Mouse (Mus musculus): ENCODE results near the gene Slc41a2.

GRCm38 (mm10) chr10:83251377-83251776 lies 86.3 kb downstream of the Slc41a2 start:
- TF ChIP-seq BHLHE40 (IDR thresholded peaks at IDR 0.05; ENCODE audit: low read depth, low read length) = peak; percentile 88
- no peak for TF ChIP-seq CHD1 (IDR thresholded peaks at IDR 0.05; ENCODE audit: low read depth, low read length)
- peak; percentile 17 to 75; a peak in 3 of 4 replicates for TF ChIP-seq CTCF (conservative IDR thresholded peaks at IDR 0.05 in 1 of 2, IDR thresholded peaks at IDR 0.05 in 1 of 2; ENCODE audit: low read depth in 2 of 2, low read length in 2 of 2)
- TF ChIP-seq MEF2A (IDR thresholded peaks at IDR 0.05; ENCODE audit: borderline replicate concordance, low read depth, low read length) = no peak
- TF ChIP-seq POLR2A (IDR thresholded peaks at IDR 0.05; ENCODE audit: low read depth, low read length) = no peak
- TF ChIP-seq MXI1 (IDR thresholded peaks at IDR 0.05; ENCODE audit: low read depth, low read length) = no peak

Data from CH12.LX (cell line).